Mouse (Mus musculus): ENCODE measurements around the gene March10.

DNA sequence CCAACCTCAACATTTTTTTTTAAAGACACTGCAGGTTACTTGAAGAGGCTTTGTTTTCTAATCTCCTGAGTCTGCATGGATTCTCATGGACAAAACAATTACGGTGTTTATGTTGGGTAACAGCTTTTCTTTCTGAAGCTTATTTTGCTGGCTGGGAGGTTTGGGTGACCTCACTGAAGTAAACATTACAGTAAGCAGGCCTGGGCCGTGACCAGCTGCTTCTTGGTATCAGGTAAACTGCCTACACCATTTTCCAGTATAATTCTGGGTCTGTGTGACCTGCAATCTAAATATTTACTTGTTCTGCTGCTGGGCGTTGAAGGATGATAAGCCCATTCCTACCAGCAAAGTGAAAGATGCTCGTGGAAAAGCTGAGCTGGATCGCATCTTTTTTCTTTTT, 30.1 kb downstream of the March10 start:
- no peak for TF ChIP-seq CTCF (IDR thresholded peaks at IDR 0.05; ENCODE audit: low read depth)
- no peak for TF ChIP-seq EP300 (optimal IDR thresholded peaks at IDR 0.05)

All from stomach, postnatal 0 days (tissue).